Mouse (Mus musculus): ENCODE data around the gene Inhbe.
"Not testable (repeated sequence)": the region's sequence is repeated elsewhere in the genome, so short reads cannot be mapped to it uniquely, and the experiment has no call there.

DNA sequence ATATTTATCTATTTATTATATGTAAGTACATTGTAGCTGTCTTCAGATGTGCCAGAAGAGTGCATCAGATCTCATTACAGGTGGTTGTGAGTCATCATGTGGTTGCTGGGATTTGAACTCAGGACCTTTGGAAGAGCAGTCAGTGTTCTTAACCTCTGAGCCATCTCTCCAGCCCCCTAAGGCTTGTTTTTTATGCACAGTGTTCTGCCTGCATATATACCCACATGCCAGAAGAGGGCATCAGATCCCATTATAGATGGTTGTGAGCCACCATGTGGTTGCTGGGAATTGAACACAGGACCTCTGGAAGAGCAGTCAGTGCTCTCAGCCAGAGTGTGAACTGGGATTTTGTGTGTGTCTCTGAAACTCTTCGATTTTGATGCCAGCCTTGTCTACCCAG lies 39.3 kb downstream of the Inhbe start:
- not testable (repeated sequence) for TF ChIP-seq CTCF, EP300 (IDR thresholded peaks at IDR 0.05; ENCODE audit: low read depth)

Data from heart, postnatal 0 days (tissue).